Mouse (Mus musculus) CH12.LX (cell line): Measurements from ENCODE around the gene Scfd2.

Source experiments
- CTCF ChIP-seq, 2 experiments: IDR thresholded peaks in 1 of 2; conservative IDR thresholded peaks in 1 of 2; 2 replicates each; pipeline ENCODE4 v1.5.1; 2011 to 2012; ENCODE audit warnings: low read depth in 2 of 2, low read length in 2 of 2, improper control_type of control experiment in 1 of 2, inconsistent platforms in 1 of 2, mild to moderate bottlenecking in 1 of 2, moderate library complexity in 1 of 2
- ETS1 ChIP-seq: conservative IDR thresholded peaks from 2 replicates; pipeline ENCODE4 v1.6.1; 2012; ENCODE audit warnings: low read depth, mild to moderate bottlenecking, inconsistent platforms, low read length, improper control_type of control experiment, moderate library complexity
- MAZ ChIP-seq: IDR thresholded peaks from 2 replicates; pipeline ENCODE4 v1.6.1; 2012; ENCODE audit warnings: low read depth, mild to moderate bottlenecking, inconsistent platforms, low read length, improper control_type of control experiment, moderate library complexity
- MEF2A ChIP-seq: IDR thresholded peaks from 2 replicates; pipeline ENCODE4 v1.6.1; 2014; ENCODE audit warnings: low read depth, mild to moderate bottlenecking, inconsistent platforms, low read length, improper control_type of control experiment, borderline replicate concordance
- TCF12 ChIP-seq: IDR thresholded peaks from 2 replicates; pipeline ENCODE4 v1.6.1; 2014; ENCODE audit warnings: low read depth, mild to moderate bottlenecking, inconsistent platforms, low read length, improper control_type of control experiment

GRCm38 (mm10) chr5:74482034-74482433 is 49.5 kb downstream of the Scfd2 start:
- TF ChIP-seq TCF12 (no peak), MAZ (no peak), MEF2A (no peak), ETS1 (no peak), CTCF (conservative IDR thresholded peaks at IDR 0.05 in 1 of 2, IDR thresholded peaks at IDR 0.05 in 1 of 2; ENCODE audit: low read depth in 2 of 2, low read length in 2 of 2) (no peak)
